Mouse (Mus musculus): ENCODE results near the gene Decr2. TPM values are rescaled to one million over a fixed set of nuclear protein-coding genes. Genes with fewer than 3 reads are reported as not detected.

Decr2 gene
- polyA plus RNA-seq, 1 experiment from 2014 or later: 42.0 TPM

Other genes with a start within 250 kb of the Decr2 start
- gene Gm20683, start 248.6 kb downstream of the Decr2 start, polyA plus RNA-seq (2015; fragmentation: Nextera tagmentation; extraction: Ambion mirVana): 1.6 and 2.7 TPM in 2 replicates
- 23.1 and 23.6 TPM in 2 replicates for gene Rhot2, start 245.5 kb downstream of the Decr2 start, polyA plus RNA-seq (2015; fragmentation: Nextera tagmentation; extraction: Ambion mirVana)
- 21.0 and 22.9 TPM in 2 replicates for gene Wdr90, start 228.8 kb downstream of the Decr2 start, polyA plus RNA-seq (2015; fragmentation: Nextera tagmentation; extraction: Ambion mirVana)
- 52.2 and 54.2 TPM in 2 replicates for gene Mcrip2, start 221.6 kb downstream of the Decr2 start, polyA plus RNA-seq (2015; fragmentation: Nextera tagmentation; extraction: Ambion mirVana)
- 67.4 and 68.3 TPM in 2 replicates for gene Mettl26, start 215.3 kb downstream of the Decr2 start, polyA plus RNA-seq (2015; fragmentation: Nextera tagmentation; extraction: Ambion mirVana)
- 0.39 and 0.55 TPM in 2 replicates for gene Wfikkn1, start 209.5 kb downstream of the Decr2 start, polyA plus RNA-seq (2015; fragmentation: Nextera tagmentation; extraction: Ambion mirVana)
- 27.1 and 27.3 TPM in 2 replicates for gene Rab40c, start 170.6 kb downstream of the Decr2 start, polyA plus RNA-seq (2015; fragmentation: Nextera tagmentation; extraction: Ambion mirVana)
- gene Pigq, start 145.4 kb downstream of the Decr2 start, polyA plus RNA-seq (2015; fragmentation: Nextera tagmentation; extraction: Ambion mirVana): 60.7 and 60.8 TPM in 2 replicates
- gene Nhlrc4, start 145.4 kb downstream of the Decr2 start, polyA plus RNA-seq (2015; fragmentation: Nextera tagmentation; extraction: Ambion mirVana): 0.30 TPM in 1 of 2 replicates, not detected in the other
- 0.24 and 0.52 TPM in 2 replicates for gene A930017K11Rik, start 137.8 kb downstream of the Decr2 start, polyA plus RNA-seq (2015; fragmentation: Nextera tagmentation; extraction: Ambion mirVana)
- 20.4 and 22.8 TPM in 2 replicates for gene Capn15, start 104.5 kb downstream of the Decr2 start, polyA plus RNA-seq (2015; fragmentation: Nextera tagmentation; extraction: Ambion mirVana)
- 11.9 and 13.3 TPM in 2 replicates for gene Rab11fip3, start 20.8 kb downstream of the Decr2 start, polyA plus RNA-seq (2015; fragmentation: Nextera tagmentation; extraction: Ambion mirVana)
- gene Nme4, start 5.3 kb upstream of the Decr2 start, polyA plus RNA-seq (2015; fragmentation: Nextera tagmentation; extraction: Ambion mirVana): 86.2 and 88.8 TPM in 2 replicates
- 6.6 and 7.2 TPM in 2 replicates for gene Tmem8, start 23.0 kb upstream of the Decr2 start, polyA plus RNA-seq (2015; fragmentation: Nextera tagmentation; extraction: Ambion mirVana)
- 199 and 208 TPM in 2 replicates for gene Mrpl28, start 33.2 kb upstream of the Decr2 start, polyA plus RNA-seq (2015; fragmentation: Nextera tagmentation; extraction: Ambion mirVana)
- 18.3 and 20.5 TPM in 2 replicates for gene Axin1, start 48.4 kb upstream of the Decr2 start, polyA plus RNA-seq (2015; fragmentation: Nextera tagmentation; extraction: Ambion mirVana)
- gene Pdia2, start 108.8 kb upstream of the Decr2 start, polyA plus RNA-seq (2015; fragmentation: Nextera tagmentation; extraction: Ambion mirVana): 121 and 146 TPM in 2 replicates
- gene Rgs11, start 112.6 kb upstream of the Decr2 start, polyA plus RNA-seq (2015; fragmentation: Nextera tagmentation; extraction: Ambion mirVana): 27.2 and 32.1 TPM in 2 replicates
- gene Arhgdig, start 117.4 kb upstream of the Decr2 start, polyA plus RNA-seq (2015; fragmentation: Nextera tagmentation; extraction: Ambion mirVana): 118 and 143 TPM in 2 replicates
- gene Fam234a, start 153.9 kb upstream of the Decr2 start, polyA plus RNA-seq (2015; fragmentation: Nextera tagmentation; extraction: Ambion mirVana): 73.6 and 75.6 TPM in 2 replicates
- gene Luc7l, start 162.6 kb upstream of the Decr2 start, polyA plus RNA-seq (2015; fragmentation: Nextera tagmentation; extraction: Ambion mirVana): 91.1 and 97.0 TPM in 2 replicates

Measured in stomach, embryonic 15.5 days (tissue).